Mouse (Mus musculus) thymus, adult 2 months (tissue): ENCODE measurements around the gene Msl1.

Source experiments
- CTCF ChIP-seq: fragments of 200-500 bp; IDR thresholded peaks from 2 replicates; pipeline ENCODE4 v1.5.1; 2012; ENCODE audit warnings: mild to moderate bottlenecking, control low read depth, low read length, moderate library complexity, borderline replicate concordance; ENCODE audit not compliant: control insufficient read depth, poor library complexity, insufficient read depth; ENCODE audit errors: extremely low read depth
- POLR2A ChIP-seq: fragments of 200-500 bp; IDR thresholded peaks from 2 replicates; pipeline ENCODE4 v1.6.1; 2012; ENCODE audit warnings: mild to moderate bottlenecking, low read length, control low read depth, moderate library complexity; ENCODE audit not compliant: control insufficient read depth, poor library complexity, insufficient read depth; ENCODE audit errors: extremely low read depth

DNA sequence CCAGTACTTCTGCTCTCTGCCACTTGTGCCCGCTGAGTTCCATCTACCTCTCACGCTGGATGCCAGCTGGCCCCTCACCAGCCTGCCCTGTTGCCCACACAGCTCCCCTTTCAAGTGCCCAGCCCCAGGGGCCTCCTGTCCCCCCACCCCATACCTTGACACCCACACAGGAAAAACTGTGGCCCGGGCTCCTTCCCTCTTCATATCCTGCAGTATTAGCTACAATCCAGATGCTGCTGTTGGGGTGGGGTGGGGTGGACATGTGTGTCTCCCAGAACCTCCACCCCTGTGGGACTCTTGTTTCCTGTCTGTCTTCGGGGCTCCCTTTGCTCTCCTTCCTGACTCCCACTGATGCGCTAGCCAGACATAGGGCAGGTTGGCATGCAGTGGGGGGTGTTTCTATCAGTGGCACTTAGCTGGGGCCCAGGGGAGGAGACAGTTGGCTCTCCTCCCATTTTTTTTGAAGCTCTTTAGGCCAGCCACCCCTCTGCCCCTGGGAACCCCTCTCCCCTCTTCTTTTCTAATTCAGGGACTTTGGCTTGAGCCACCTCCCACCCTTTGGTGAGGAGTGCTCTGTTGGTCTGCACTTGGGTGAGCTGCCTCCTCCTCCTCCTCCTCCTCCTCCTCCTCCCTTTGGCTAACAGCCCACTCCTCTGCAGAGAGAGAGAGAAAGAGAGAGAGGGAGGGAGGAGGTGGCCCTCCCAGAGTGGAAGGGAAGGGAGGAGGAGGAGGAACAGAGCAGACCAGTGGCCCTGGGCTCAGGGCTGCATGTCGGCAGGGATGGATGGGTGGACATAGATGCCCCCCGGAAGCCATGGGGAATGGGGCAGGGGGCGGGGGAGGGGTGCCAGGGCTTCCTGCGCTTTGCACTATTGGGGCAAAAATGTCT is 29.7 kb upstream of the Msl1 start:
- no peak for TF ChIP-seq POLR2A
- TF ChIP-seq CTCF: no peak
